Mouse (Mus musculus) C2C12 (cell line): Measurements from ENCODE around the gene Gm28043. TPM values are rescaled to one million over a fixed set of nuclear protein-coding genes. Genes with fewer than 3 reads are reported as not detected.

Experiments used
- H3K27me3 ChIP-seq: one replicate; pipeline ENCODE4 v1.6.1; 2011; ENCODE audit not compliant: control insufficient read depth, insufficient read depth, insufficient read length
- H3K36me3 ChIP-seq: one replicate; pipeline ENCODE4 v1.6.1; 2011; ENCODE audit not compliant: control insufficient read depth, insufficient read depth
- H3K4me3 ChIP-seq: one replicate; pipeline ENCODE4 v1.5.1; 2011; ENCODE audit warnings: mild to moderate bottlenecking, control low read depth; ENCODE audit not compliant: poor library complexity, insufficient read depth, severe bottlenecking
- H3K79me2 ChIP-seq: one replicate; pipeline ENCODE4 v1.6.1; 2011; ENCODE audit not compliant: control insufficient read depth, insufficient read depth
- H3K79me3 ChIP-seq: one replicate; pipeline ENCODE4 v1.6.1; 2011; ENCODE audit warnings: low read depth, control low read depth
- H3ac ChIP-seq: one replicate; pipeline ENCODE3; 2011; ENCODE audit warnings: low read depth; ENCODE audit not compliant: control insufficient read depth, insufficient read length
- CEBPB ChIP-seq: IDR thresholded peaks from one replicate; pipeline ENCODE4 v1.6.1; 2011; ENCODE audit warnings: low read depth, mild to moderate bottlenecking, control low read depth, moderate library complexity
- CTCF ChIP-seq: IDR thresholded peaks from one replicate; pipeline ENCODE4 v1.5.1; 2011; ENCODE audit not compliant: control insufficient read depth, insufficient read depth, insufficient read length
- FOSL1 ChIP-seq: IDR thresholded peaks from one replicate; pipeline ENCODE4 v1.8.0; 2011; ENCODE audit warnings: mild to moderate bottlenecking, low read length; ENCODE audit not compliant: poor library complexity, insufficient read depth, severe bottlenecking
- MAX ChIP-seq: IDR thresholded peaks from one replicate; pipeline ENCODE4 v1.6.1; 2011; ENCODE audit warnings: mild to moderate bottlenecking, control low read depth
- MYOD1 ChIP-seq: IDR thresholded peaks from one replicate; pipeline ENCODE4 v1.6.1; 2011; ENCODE audit warnings: low read depth; ENCODE audit not compliant: control insufficient read depth, insufficient read length
- MYOG ChIP-seq: IDR thresholded peaks from one replicate; pipeline ENCODE4 v1.6.1; 2011; ENCODE audit not compliant: control insufficient read depth, insufficient read length; ENCODE audit errors: extremely low read depth
- USF1 ChIP-seq: IDR thresholded peaks from one replicate; pipeline ENCODE4 v1.6.1; 2011; ENCODE audit warnings: low read depth, mild to moderate bottlenecking, control low read depth, moderate library complexity
- long read RNA-seq, 2 experiments: library from polyadenylated mRNA; unstranded; transcript quantifications; one replicate each; pipeline ENCODE4 v2.0.0; 2019 to 2020
- polyA plus RNA-seq: library from polyadenylated mRNA; unstranded; fragments of >200 nt; fragmentation: generic; extraction: Trizol; gene quantifications from one replicate; pipeline ENCODE4 v1.2.1, GENCODE M21; 2012; ENCODE audit warnings: missing spikeins

The Gm28043 gene
- 0.54 TPM for polyA plus RNA-seq
- long read RNA-seq, experiment 1, result 0 reads
- long read RNA-seq, experiment 2, partial matches to known transcripts, result 1 of 42 reads
- long read RNA-seq, experiment 2, other reads (novel, unspliced or antisense), result 41 of 42 reads

DNA sequence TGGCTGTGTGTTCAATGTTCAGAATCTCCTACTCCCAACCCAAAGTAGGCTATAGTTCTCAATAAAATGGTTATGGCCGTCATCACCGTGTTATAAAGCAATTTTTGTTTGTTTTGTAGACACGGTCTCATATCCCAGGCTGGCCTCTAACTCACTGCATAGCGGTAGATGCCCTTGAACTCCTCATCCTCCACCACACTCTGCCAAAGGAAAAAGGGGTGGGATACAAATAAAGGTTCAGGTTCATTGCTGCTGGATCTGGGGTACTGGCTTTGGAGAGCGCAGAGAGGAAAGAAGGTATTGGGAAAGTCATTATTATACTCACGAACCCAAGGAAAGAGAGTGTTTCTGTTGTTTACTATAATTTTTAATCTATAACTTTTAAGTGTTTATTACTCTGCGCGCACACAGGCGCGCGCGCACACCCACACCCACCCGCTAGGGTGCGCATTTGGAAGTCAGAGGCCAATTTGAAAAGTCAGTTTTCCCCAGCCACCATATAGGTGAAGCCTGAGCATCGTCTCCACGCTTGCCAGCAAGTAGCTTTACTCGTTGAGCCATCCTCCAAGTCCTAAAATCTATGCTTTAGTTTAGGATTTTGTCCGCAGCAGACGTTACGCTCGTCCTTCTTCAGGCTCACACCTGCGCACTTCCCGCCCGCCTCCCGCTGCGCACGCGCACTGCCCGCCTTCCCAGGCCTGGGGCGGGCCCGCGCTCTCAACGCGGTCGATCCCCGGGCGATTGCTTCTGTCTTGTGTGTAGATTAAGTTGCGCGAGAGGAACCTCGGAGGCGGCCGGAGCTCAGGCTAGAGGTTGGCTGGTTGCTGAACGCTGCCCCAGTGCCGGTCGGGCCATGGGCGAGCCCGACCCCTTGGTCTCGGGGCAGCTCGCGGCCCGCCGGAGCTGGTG lies at the start of gene Gm28043, which contains the start of gene Rnf8:
Gm28043 (plus strand) TSS at position 762 of the 909 bp plus-strand sequence.
Rnf8 (plus strand) TSS at position 676 of the 909 bp plus-strand sequence.
- H3K4me3 ChIP-seq, result peak within 1 kb of the TSS; percentile 89
- TF ChIP-seq MYOD1 (no peak), USF1 (no peak), CTCF (no peak), MYOG (no peak), MAX (no peak), CEBPB (no peak), FOSL1 (no peak)
- H3K36me3 ChIP-seq, result peaks cover 8% of the 10 kb centered on the region
- H3ac ChIP-seq, result peak within 1 kb of the TSS; percentile 97
- H3K79me2 ChIP-seq, result peaks cover 47% of the 10 kb centered on the region
- no peaks in the 10 kb centered on the region for H3K27me3 ChIP-seq
- H3K79me3 ChIP-seq, result peaks cover 37% of the 10 kb centered on the region

DNA sequence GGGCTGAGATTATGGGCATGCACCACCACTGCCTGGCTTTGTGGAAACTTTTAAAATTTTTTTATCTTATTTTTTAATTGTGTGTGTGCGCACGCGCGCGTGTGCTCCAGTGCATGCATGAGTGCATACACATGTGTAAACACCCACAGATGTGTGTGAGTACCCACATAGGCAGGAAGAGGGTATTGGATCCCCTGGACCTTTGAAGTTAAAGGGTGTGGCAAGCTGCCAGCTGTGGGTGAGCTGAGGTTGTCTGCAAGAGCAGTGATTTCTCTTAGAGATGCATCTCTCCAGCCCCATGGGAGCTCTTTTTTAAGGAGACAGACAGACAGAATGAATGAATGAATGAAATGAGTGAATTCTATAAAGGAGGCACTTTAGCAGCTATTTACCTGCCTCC lies 49.2 kb upstream of the Gm28043 start:
- no peaks in the 10 kb centered on the region for H3K36me3 ChIP-seq
- TF ChIP-seq MYOG, result no peak
- H3K79me3 ChIP-seq, result no peaks in the 10 kb centered on the region
- H3ac ChIP-seq, result no peak overlapping the region
- no peaks in the 10 kb centered on the region for H3K27me3 ChIP-seq
- H3K4me3 ChIP-seq, result no peak overlapping the region
- H3K79me2 ChIP-seq, result no peaks in the 10 kb centered on the region

- no peaks in the 10 kb centered on the region for H3K79me2 ChIP-seq
- H3K36me3 ChIP-seq, result no peaks in the 10 kb centered on the region
These were observed 46.2 kb upstream of the Gm28043 start for GRCm38 (mm10) chr17:29568435-29568834.

GRCm38 (mm10) chr17:29569831-29570230 lies 44.8 kb upstream of the Gm28043 start:
- no peak for TF ChIP-seq CEBPB
- TF ChIP-seq FOSL1, result no peak
- no peak for TF ChIP-seq USF1
- TF ChIP-seq MYOD1, result no peak
- TF ChIP-seq CTCF, result no peak
- no peak for TF ChIP-seq MAX
- no peak for TF ChIP-seq MYOG
- no peaks in the 10 kb centered on the region for H3K27me3 ChIP-seq
- H3K36me3 ChIP-seq, result no peaks in the 10 kb centered on the region

More at GRCm38 (mm10) chr17:29568435-29568834, 46.2 kb upstream of the Gm28043 start:
- TF ChIP-seq MYOG, result no peak
- no peak for TF ChIP-seq CEBPB
- TF ChIP-seq CTCF, result no peak
- TF ChIP-seq USF1, result no peak
- TF ChIP-seq MYOD1, result no peak
- no peak for TF ChIP-seq FOSL1
- TF ChIP-seq MAX, result no peak
- Histone ChIP-seq H3K27me3 (no peaks in the 10 kb centered on the region), H3K79me3 (no peaks in the 10 kb centered on the region), H3K4me3 (no peak overlapping the region), H3ac (no peak overlapping the region)

GRCm38 (mm10) chr17:29579579-29580126 lies 35.0 kb upstream of the Gm28043 start:
- TF ChIP-seq FOSL1 (no peak), USF1 (no peak), CTCF (no peak), MYOG (no peak), MAX (no peak), CEBPB (no peak), MYOD1 (no peak)
- no peak overlapping the region for H3ac ChIP-seq
- peaks cover 9% of the 10 kb centered on the region for H3K36me3 ChIP-seq
- no peaks in the 10 kb centered on the region for H3K79me3 ChIP-seq
- H3K27me3 ChIP-seq, result no peaks in the 10 kb centered on the region
- no peak overlapping the region for H3K4me3 ChIP-seq
- H3K79me2 ChIP-seq, result no peaks in the 10 kb centered on the region

More at GRCm38 (mm10) chr17:29569831-29570230, 44.8 kb upstream of the Gm28043 start:
- Histone ChIP-seq H3ac (no peak overlapping the region), H3K4me3 (no peak overlapping the region), H3K79me3 (no peaks in the 10 kb centered on the region), H3K79me2 (no peaks in the 10 kb centered on the region)
